8 mouse cellular contexts compared by ENCODE assay signal in the genomic region with DNA sequence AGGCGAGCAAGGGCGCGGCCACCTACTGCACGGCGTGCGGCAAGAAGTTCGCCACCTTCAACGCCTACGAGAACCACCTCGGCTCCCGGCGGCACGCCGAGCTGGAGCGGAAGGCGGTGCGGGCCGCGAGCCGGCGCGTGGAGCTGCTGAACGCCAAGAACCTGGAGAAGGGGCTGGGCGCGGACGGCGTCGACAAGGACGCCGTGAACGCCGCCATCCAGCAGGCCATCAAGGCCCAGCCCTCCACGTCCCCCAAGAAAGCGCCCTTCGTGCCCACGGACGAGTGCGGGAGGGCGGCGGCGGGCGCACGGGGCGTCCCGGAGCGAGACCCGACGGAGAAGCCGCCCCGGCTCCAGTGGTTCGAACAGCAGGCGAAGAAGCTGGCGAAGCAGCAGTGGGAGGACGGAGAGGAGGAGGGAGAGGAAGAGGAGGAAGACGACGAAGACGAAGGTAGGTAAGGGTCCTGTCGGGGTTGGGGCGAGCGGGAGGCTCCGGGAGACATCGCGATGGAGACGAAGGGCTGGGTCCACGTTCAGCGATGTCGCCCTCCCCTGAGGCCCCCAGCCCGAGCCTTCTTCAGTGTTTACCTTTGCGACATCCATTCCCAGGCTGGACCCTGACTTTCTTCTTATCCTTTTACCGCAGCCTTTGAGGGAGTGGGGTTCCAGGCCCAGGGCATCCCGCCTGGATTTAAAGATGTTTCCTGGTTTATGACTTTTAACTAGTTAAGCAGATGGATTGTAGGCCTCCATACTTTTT. TPM values are rescaled to one million over a fixed set of nuclear protein-coding genes. Genes with fewer than 3 reads are reported as not detected.
DNase-seq lines count a peak whose midpoint lies in the region; ATAC-seq and TF ChIP-seq lines count a peak whose summit lies in the region.

No protein-coding gene starts in this region.

- peak; percentile 11 for DNase-seq in embryo, embryonic 10 days (ENCODE audit: low spot score)
- no peak for DNase-seq in embryo, embryonic 11 days
- peak; percentile 9 for DNase-seq in spleen, adult 12 weeks (ENCODE audit: low spot score)
- no peak for DNase-seq in spleen, postnatal 10 days (ENCODE audit: low spot score in 2 of 2)
- DNase-seq in hindbrain, embryonic 11.5 days (ENCODE audit: low spot score) = peak; percentile 46
- DNase-seq in lung, postnatal 0 days (ENCODE audit: low spot score) = peak; percentile 27
- DNase-seq in frontal cortex, adult 2 months (ENCODE audit: extremely low spot score in 1 of 2, low spot score in 1 of 2) = no peak

- H3K4me3 ChIP-seq in hindbrain, embryonic 11.5 days (ENCODE audit: low read depth, low read length) = peak overlapping the region; percentile 99
- peak overlapping the region; percentile 96 for H3K4me3 ChIP-seq in lung, postnatal 0 days (ENCODE audit: low read depth, low read length)
- H3K4me3 ChIP-seq in stomach, embryonic 16.5 days (replicated peaks; ENCODE audit: low read length) = peak overlapping the region; percentile 99

- peak overlapping the region; percentile 86 for H3K4me2 ChIP-seq in hindbrain, embryonic 11.5 days (replicated peaks; ENCODE audit: low read depth, low read length)
- peak overlapping the region; percentile 94 for H3K4me2 ChIP-seq in lung, postnatal 0 days (replicated peaks; ENCODE audit: low read depth, low read length)
- peak overlapping the region; percentile 92 for H3K4me2 ChIP-seq in stomach, embryonic 16.5 days (ENCODE audit: low read depth, low read length)

- TF ChIP-seq CTCF in lung, postnatal 0 days (IDR thresholded peaks at IDR 0.05) = no peak

- no peaks in the 10 kb centered on the region for H3K36me3 ChIP-seq in hindbrain, embryonic 11.5 days (ENCODE audit: control insufficient read depth, insufficient read depth, low read length)
- no peaks in the 10 kb centered on the region for H3K36me3 ChIP-seq in lung, postnatal 0 days (ENCODE audit: insufficient read depth, low read length)
- peaks cover 4% of the 10 kb centered on the region; the same call in 1 of the 2 replicates for H3K36me3 ChIP-seq in stomach, embryonic 16.5 days (ENCODE audit: control insufficient read depth, insufficient read depth, low read length)

- no peak for TF ChIP-seq EP300 in lung, postnatal 0 days (IDR thresholded peaks at IDR 0.05)

- peak overlapping the region; percentile 84 for H3K27ac ChIP-seq in hindbrain, embryonic 11.5 days (ENCODE audit: low read depth, low read length)
- H3K27ac ChIP-seq in lung, postnatal 0 days (ENCODE audit: low read length) = peak overlapping the region; percentile 93
- H3K27ac ChIP-seq in stomach, embryonic 16.5 days (ENCODE audit: low read length) = peak overlapping the region; percentile 95

- WGBS in hindbrain, embryonic 11.5 days = 1% methylated on average over 61 of the region's 71 CpGs
- WGBS in lung, postnatal 0 days = under 1% methylated on average over 66 of the region's 71 CpGs
- under 1% methylated on average over 71 of the region's 71 CpGs for WGBS in stomach, embryonic 16.5 days

- peaks cover 3% of the 10 kb centered on the region for H3K4me1 ChIP-seq in hindbrain, embryonic 11.5 days (replicated peaks; ENCODE audit: control insufficient read depth, insufficient read depth, low read length)
- H3K4me1 ChIP-seq in lung, postnatal 0 days (ENCODE audit: insufficient read depth, low read depth, low read length) = peaks cover 8% of the 10 kb centered on the region; the same call in 1 of the 2 replicates
- H3K4me1 ChIP-seq in stomach, embryonic 16.5 days (ENCODE audit: control insufficient read depth, insufficient read depth, low read length) = peaks cover 14% of the 10 kb centered on the region

- ATAC-seq in hindbrain, embryonic 11.5 days (ENCODE audit: low FRiP score) = no peak
- ATAC-seq in lung, postnatal 0 days = no peak
- no peak for ATAC-seq in stomach, embryonic 16.5 days (ENCODE audit: insufficient read depth, low FRiP score)

- peak overlapping the region; percentile 91 for H3K9ac ChIP-seq in hindbrain, embryonic 11.5 days (ENCODE audit: low read depth, low read length)
- peak overlapping the region; percentile 91 for H3K9ac ChIP-seq in lung, postnatal 0 days (replicated peaks; ENCODE audit: low read depth)
- H3K9ac ChIP-seq in stomach, embryonic 16.5 days (ENCODE audit: low read length) = peak overlapping the region; percentile 97

- no peaks in the 10 kb centered on the region for H3K27me3 ChIP-seq in hindbrain, embryonic 11.5 days (ENCODE audit: control insufficient read depth, insufficient read depth, low read length)
- H3K27me3 ChIP-seq in lung, postnatal 0 days (replicated peaks; ENCODE audit: insufficient read depth, low read length) = no peaks in the 10 kb centered on the region
- no peaks in the 10 kb centered on the region for H3K27me3 ChIP-seq in stomach, embryonic 16.5 days (ENCODE audit: control insufficient read depth, insufficient read depth, low read length)

- H3K9me3 ChIP-seq in hindbrain, embryonic 11.5 days (ENCODE audit: control insufficient read depth, low read length) = no peaks in the 10 kb centered on the region
- H3K9me3 ChIP-seq in lung, postnatal 0 days (ENCODE audit: low read length) = no peaks in the 10 kb centered on the region
- H3K9me3 ChIP-seq in stomach, embryonic 16.5 days (replicated peaks; ENCODE audit: control insufficient read depth, low read length) = no peaks in the 10 kb centered on the region

RNA-seq across cellular contexts. Expression of a gene that starts 0.7 kb away (rescaled TPM):
- polyA plus RNA-seq in hindbrain, embryonic 11.5 days (2014; fragmentation: Nextera tagmentation; extraction: Ambion mirVana) = 34.8 and 35.0 TPM in 2 replicates
- 18.4 and 18.7 TPM in 2 replicates for polyA plus RNA-seq in lung, postnatal 0 days (2015; fragmentation: Nextera tagmentation; extraction: Ambion mirVana)
- polyA plus RNA-seq in stomach, embryonic 16.5 days (2015; fragmentation: Nextera tagmentation; extraction: Ambion mirVana) = 17.8 and 20.9 TPM in 2 replicates
- 31.8 and 33.9 TPM in 2 replicates for polyA plus RNA-seq in frontal cortex, adult 2 months (2012; rRNA removed)

Comparison
In these comparisons a context has a peak if more than half of its experiments do, and no peak if none do; other contexts are left out.
1. DNase-seq: peak in embryo, embryonic 10 days (single experiment), spleen, adult 12 weeks (single experiment), hindbrain, embryonic 11.5 days (single experiment) and lung, postnatal 0 days (single experiment); none in embryo, embryonic 11 days (single experiment), spleen, postnatal 10 days (0 of 2) and frontal cortex, adult 2 months (0 of 2).
2. Peak in every context shown above with its lines, with median percentiles within 50 percentile points of each other: H3K27ac ChIP-seq, H3K4me2 ChIP-seq, H3K4me3 ChIP-seq and H3K9ac ChIP-seq.